Mouse (Mus musculus): ENCODE measurements at regions not wholly inside any gene's neighbourhood (a gene's known extent, or its start where the extent isn't known, plus 50 kb on each side); places are given as distances from the start of the nearest gene placed in this dataset.

DNA sequence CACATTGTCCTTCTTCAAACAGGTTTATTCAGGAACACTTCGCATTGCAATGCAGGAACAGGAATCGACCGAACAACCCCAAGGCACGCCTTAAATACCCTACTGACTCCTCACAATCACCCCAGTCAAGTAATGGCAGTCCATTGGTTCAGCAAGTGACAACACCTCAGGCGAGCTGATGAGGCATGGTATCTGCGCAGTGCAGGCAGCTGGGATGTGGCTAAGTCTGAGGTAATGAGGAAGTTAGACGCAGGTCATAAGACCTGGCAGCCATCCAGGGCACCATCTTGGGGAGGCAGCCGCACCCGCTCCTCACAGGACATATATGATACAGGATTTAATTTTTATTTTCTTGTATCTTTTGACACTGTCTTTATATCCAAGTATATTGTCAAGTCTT, 1251.6 kb downstream of the Basp1 start:
- DNase-seq = no peak

DNA sequence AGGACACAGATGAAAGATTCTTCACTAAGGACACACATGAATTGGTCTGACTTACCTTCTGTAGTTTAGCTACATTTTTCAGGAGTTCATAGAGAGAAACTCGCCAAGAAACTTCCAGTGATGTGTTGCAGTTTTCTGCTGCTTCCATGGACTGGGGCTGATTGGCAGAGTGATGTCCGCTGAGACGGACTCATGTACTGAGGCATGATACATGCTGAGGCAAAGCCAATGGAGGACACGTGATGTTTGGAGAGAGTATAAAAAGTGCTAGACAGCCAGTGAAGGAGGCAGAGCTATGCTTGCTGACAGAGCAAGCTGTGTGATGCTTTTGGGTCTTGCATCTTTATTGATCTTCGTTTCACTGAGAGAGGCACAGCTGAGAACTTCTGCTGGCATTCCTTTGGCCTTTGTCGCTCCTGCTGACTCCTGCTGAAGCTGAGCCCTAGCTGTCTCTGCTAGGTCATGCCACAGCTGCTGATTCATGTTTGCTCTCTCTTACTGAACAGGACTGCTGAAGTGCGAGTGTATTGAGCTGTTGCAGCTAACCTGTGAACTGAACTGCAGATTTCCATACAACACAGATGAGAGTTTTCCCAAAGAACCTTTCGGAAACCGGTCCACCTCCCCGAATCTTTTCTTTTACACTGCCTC, 1255.7 kb downstream of the Basp1 start:
- DNase-seq = peak; percentile 12 to 18

DNA sequence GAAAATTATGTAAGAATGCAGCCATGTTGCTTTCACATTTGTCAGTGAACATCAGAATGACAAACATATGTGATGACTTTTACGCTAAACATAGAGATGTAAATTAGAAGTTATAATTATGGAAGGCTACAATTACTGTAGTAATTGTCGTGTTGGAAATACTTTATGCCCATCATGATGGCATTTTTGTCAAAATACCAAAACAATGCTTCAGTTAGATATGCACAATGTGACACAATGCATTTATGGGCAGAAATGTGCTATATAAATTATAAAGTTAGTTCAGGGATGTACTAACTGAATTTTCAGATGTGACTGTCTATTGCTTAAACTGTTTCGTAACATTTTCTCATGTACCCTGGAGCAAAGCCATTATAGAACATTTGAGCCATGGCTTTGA, 1259.3 kb downstream of the Basp1 start:
- no peak for DNase-seq

DNA sequence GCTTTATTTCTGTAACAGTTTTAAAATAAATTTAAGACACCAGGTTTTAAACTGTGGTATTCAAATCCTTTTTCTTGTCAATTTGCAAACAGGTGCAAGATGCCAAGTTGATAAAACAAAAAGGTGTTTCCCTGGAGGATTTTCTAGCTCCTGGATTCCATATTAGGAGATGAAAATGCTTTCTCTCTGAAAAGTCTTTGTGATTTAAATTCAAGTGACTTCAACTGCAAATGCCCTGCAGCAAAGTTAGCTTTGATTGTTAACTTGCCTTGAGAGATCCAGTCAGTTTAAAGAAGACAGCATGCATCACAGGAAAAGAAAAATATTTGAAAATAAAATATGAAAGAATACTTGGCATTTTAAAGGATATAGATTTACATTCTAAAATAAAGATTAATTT, 1289.3 kb downstream of the Basp1 start:
- no peak for DNase-seq

DNA sequence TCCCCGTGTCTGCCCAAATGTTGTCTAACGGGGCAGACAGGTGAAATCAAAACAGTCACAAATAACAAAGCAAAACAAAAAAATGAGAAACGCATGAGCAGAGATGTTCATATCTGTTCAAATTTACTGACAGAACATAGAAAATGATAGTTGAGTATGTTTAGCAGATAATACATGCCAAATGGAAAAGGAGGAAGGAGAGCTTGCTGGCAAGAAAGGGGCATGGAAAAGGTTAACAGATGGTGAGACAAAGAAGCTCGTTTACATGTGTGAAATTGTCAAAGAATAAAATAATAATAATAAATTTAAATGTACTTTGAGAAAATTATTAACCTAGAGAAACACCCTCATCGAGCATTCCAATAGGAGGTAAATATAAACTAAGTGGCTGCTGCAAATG, 1327.3 kb downstream of the Basp1 start:
- DNase-seq = no peak

DNA sequence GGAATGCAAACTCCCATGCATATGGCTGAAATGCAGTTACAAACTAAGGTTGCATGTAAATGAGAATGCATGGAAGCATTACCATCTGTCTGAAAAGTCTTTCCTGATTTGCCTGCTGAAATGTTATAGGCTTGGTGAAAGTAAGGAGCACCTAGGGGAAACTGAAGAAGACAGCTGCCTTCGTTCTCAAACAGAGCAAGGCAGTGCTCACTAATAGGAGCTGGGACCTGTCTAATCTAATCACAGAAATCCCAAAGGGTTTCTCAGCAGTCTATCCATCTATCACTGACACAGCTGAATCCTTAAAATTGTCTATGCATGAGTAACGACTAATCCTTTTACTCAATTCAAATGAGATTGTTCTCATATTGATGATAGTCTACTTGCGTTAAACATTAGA, 1360.4 kb downstream of the Basp1 start:
- DNase-seq = no peak

DNA sequence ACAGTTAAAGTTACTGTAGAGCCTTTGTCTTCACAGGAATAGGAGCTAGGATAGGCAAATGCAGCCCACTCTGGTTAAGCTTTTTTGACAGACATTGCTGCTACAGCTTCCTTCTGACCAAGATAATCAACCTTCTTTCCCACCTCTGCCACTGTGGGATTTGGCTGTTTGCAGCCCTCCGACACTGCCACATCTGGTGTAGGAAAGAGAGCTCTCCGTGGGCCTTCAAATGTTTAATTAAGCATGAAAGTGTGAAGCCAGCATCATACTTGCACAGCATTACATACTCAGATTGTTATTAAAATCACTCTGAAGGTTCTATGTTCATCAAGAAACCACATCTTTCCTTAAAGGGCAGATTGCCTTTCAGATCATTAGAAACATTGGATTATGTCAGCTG, 1372.7 kb downstream of the Basp1 start:
- DNase-seq = peak; percentile 4 to 24

DNA sequence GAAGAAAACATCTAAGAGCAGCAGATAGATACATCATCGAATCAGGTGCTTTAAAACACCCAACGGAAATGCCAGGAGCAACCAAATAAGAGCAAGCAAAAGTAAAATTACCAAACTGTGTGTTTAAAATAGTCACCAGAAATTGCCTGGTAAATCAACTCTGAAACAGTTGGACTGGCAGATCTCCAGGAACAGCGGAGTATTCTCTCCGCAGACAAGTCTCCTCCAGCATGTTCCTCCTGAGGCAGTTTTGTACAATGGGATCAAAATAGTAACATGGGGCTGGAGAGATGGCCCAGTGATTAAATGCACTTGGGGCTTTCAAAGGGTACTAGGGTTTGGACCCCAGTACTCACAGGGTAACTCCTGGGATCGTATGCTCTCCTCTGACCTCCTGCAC, 1374.4 kb downstream of the Basp1 start:
- DNase-seq = peak; percentile 39 to 47

DNA sequence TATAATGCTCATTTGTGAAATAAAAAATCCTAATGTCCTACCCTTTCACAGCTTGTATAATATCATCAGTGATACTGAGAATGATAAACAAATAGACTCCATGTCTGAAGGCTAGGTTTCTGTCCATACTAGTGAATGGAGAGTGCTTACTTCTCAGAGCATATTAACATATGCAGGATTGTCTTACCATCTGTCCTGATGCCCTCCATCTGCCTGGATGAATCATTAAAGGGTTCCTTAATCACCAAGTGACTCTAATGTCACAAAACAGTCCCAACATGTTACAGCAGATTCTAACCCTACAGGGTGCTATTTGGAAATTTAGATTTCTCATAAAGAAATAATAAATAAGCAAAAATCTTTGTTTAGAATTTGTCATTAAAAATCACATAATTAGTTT, 1391.4 kb downstream of the Basp1 start:
- peak; percentile 10 to 23 for DNase-seq

DNA sequence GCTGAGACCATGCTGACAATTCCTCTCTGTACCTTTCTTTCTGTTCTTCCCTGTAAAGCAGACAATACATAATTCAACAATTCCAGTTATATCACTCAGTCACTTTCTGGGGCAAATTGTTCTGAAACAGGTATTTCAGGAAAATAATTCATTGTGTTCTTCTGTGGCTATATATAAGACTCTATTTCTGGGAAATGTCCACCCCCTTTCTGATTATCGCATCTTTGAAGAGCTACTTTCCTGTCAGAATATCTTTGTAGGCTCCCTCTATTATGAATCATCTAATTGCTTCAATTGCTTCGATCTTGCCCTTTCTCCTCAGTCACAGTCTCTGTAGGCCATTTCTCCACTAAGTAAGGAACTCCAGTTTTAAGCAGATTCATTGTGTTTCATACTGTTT, 1408.9 kb downstream of the Basp1 start:
- DNase-seq = no peak

DNA sequence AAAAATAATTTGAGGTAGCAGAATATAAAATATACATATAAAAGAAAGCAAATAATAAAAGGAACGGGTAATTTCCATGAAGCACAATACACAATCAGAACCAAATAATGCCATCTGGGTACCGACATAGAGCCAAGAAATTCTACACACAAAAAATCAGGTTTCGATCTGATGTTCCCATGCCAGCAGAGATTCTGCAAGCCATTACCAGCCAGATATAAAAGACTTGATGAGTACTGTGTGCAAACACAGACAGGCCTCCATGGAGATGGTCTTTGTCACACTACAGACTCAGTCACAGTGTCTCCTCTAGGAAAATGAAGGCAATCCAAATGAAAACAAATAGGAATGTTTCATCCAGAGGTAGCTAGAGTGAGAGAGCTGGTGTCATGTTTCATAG, 1430.7 kb downstream of the Cdh18 start:
- DNase-seq = peak; percentile 31 to 38
